Comparison of ENCODE assay signal across 15 mouse cellular contexts in the genomic region with DNA sequence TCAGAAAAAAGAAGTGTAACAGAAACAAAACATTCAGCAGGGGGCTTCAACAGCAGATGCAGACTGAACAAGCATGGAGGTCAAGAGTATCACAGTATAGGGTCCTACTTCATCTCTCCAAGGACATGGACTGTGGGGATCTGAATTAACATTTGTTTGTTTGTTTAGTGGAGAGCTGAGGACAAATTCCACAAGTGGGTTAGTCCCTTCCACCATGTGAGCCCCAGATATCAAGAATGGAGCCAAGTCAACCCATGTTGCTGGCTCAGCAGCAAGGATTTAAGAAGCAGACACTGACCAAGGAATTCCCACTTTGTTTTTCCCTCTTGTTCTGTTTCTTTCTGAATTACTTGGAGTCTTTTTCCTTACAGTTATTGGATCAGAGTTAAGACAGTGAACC.
"Had no signal": no experiment of that assay in that cellular context is flagged by ENCODE, and none has a peak within 500 bp of the region (broad histone marks: within the 10 kb centered on the region; RNA-seq: fewer than 3 reads in every experiment).

No protein-coding gene starts in this region.

- H3K4me3 ChIP-seq: neural tube, embryonic 15.5 days; stomach, embryonic 15.5 days had no signal

- H3K4me1 ChIP-seq: stomach, embryonic 15.5 days had no signal

- H3K9ac ChIP-seq: neural tube, embryonic 15.5 days; stomach, embryonic 15.5 days had no signal

- H3K9me3 ChIP-seq: neural tube, embryonic 15.5 days; stomach, embryonic 15.5 days had no signal

- H3K4me2 ChIP-seq: neural tube, embryonic 15.5 days; stomach, embryonic 15.5 days had no signal

- H3K27ac ChIP-seq: neural tube, embryonic 15.5 days; stomach, embryonic 15.5 days; stomach, postnatal 0 days had no signal

- DNase-seq: retina, postnatal 1 day; right cerebral cortex, adult 18-20 months; right cerebral cortex, postnatal 14 days; right cerebral cortex, postnatal 25 days; right cerebral cortex, postnatal 4 days; spleen, adult 18-20 months; thymus, adult 18-20 months; thymus, adult 2 months; thymus, postnatal 14 days; thymus, postnatal 25 days; thymus, postnatal 36 days; thymus, postnatal 4 days had no signal

- H3K27me3 ChIP-seq: neural tube, embryonic 15.5 days; stomach, embryonic 15.5 days had no signal
